Mouse (Mus musculus): ENCODE measurements around the gene Cldn15.

- TF ChIP-seq CTCF (IDR thresholded peaks at IDR 0.05; ENCODE audit: insufficient read depth, low read depth, low read length) (no peak), POLR2A (IDR thresholded peaks at IDR 0.05; ENCODE audit: insufficient read depth, low read depth, low read length) (no peak)
These were observed 48.7 kb upstream of the Cldn15 start for GRCm38 (mm10) chr5:136917613-136918242.
